Mouse (Mus musculus): ENCODE measurements around the gene Tbc1d1. TPM values are rescaled to one million over a fixed set of nuclear protein-coding genes. Genes with fewer than 3 reads are reported as not detected.

Tbc1d1 gene
- polyA plus RNA-seq, 1 experiment = 14.0 TPM

DNA sequence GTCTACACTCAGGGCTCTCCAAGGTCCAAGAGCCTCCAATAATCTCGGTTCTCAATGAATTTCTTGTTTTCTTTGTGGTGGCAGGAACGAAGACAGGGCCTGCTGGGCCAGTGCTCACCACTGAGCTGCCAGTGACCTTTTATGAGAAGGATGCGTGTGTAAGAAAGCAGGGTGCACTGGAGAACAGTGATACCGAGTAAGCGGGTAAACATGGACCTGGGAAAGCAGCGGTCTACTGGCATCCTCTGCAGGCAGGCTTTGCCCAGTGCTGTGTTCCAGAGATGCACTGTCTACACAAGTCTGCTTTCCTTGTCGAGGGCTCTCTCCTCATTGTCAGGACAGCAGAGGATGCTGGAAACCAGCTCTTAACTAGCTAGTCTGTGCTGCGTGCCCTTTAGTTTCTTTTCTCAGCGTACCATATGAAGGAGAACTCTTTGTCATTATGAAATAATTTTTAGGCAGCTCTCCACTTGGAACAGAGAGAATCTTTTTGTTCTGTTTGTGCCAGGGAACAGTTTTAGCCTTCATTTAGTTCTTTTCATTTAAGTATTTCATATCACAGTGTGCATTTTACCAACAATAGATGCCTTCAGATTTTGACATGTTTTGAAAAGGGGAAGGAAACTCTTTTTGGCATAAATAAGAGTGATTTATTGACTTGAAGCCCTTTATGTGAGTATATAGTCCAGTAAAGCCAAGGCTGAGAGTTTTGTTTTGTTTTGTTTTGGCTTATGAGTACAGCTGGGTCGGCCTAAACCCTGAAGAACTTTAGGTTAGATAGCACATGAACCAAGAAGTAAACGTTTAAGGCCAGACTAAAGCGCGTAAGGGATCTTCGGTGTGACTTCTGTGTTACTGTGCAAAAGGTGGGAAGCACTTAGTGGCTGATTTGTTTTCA is 132.2 kb downstream of the Tbc1d1 start:
- peaks cover 2% of the 10 kb centered on the region; the same call in 1 of the 2 replicates for H3K4me1 ChIP-seq (ENCODE audit: control insufficient read depth, insufficient read depth, insufficient read length, low read length)
- 75% methylated on average over 14 of the region's 14 CpGs for WGBS
- H3K27me3 ChIP-seq (ENCODE audit: control insufficient read depth, insufficient read depth, low read length) = no peaks in the 10 kb centered on the region
- no peak overlapping the region for H3K4me3 ChIP-seq (ENCODE audit: low read depth, low read length)
- H3K27ac ChIP-seq (ENCODE audit: insufficient read depth, low read depth, low read length) = peak overlapping the region; percentile 50
- peaks cover 39% of the 10 kb centered on the region for H3K36me3 ChIP-seq (ENCODE audit: control insufficient read depth, insufficient read depth, low read length)
- TF ChIP-seq POLR2A (IDR thresholded peaks at IDR 0.05; ENCODE audit: low read depth, low read length) = no peak

DNA sequence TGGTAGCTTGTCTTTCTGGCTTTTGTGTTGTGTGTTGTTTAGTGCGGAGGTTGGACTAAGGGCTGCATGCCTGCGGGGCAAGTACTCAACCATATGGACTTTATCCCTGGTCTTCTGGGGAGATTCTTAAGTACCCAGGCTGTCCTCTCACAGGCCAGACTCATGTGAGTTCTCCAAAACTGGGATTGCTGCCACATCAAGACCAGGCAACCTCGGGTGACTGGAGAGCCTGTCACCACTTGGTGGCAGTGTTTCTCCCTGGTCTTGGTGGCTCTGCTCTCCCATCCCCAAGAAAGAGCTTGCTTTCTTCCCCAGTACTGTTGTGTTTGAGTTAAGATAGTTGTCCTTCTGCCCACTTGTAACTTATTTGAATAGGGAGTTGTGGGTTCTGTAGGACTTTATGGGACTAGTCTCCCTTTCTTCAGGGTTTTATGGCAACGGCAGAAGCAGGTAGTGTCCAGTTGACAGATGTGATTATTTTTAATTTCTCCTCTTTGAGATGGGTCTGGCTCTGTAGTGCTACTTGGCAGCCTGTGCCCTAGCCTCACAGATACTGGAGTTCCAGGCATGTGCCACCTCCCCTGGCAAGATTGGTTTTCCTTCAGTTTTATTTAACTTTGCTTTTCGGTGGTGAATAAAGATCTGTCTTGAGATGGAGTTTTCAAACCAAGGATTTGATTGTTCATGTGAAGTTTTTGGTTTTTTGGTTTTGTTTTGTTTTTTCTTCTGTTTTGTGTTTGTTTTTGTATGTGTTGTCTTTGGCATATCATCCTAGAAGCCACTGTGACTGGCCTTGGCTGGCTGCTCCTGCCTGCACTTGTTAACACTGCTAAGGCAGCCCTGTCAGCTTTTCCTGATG is 133.3 kb downstream of the Tbc1d1 start:
- peaks cover 2% of the 10 kb centered on the region; the same call in 1 of the 2 replicates for H3K4me1 ChIP-seq (ENCODE audit: control insufficient read depth, insufficient read depth, insufficient read length, low read length)
- TF ChIP-seq POLR2A (IDR thresholded peaks at IDR 0.05; ENCODE audit: low read depth, low read length) (no peak), CTCF (IDR thresholded peaks at IDR 0.05; ENCODE audit: extremely low read depth, insufficient read length, insufficient replicate concordance, low read depth, low read length) (peak; percentile 67)
- no peak overlapping the region for H3K4me3 ChIP-seq (ENCODE audit: low read depth, low read length)
- no peaks in the 10 kb centered on the region for H3K27me3 ChIP-seq (ENCODE audit: control insufficient read depth, insufficient read depth, low read length)
- peak overlapping the region; percentile 41 for H3K27ac ChIP-seq (ENCODE audit: insufficient read depth, low read depth, low read length)
- 37% methylated on average over 5 of the region's 5 CpGs for WGBS
- peaks cover 38% of the 10 kb centered on the region for H3K36me3 ChIP-seq (ENCODE audit: control insufficient read depth, insufficient read depth, low read length)

DNA sequence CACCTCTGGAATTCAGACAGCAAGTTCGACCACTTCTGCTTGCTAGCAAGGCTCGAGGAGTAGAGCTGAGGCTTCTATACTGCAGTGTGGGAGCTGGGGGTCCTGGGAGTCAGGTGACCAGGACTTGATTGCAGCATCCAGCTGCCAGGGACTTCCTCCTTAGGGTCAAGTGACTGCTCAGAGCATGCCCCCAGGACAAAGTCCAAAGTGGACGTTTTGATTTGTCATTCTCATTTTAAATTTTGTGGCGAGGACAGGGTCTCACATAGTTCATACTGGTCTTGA is 133.9 kb downstream of the Tbc1d1 start:
- peaks cover 41% of the 10 kb centered on the region for H3K36me3 ChIP-seq (ENCODE audit: control insufficient read depth, insufficient read depth, low read length)
- WGBS = 33% methylated on average over 4 of the region's 4 CpGs
- H3K4me3 ChIP-seq (ENCODE audit: low read depth, low read length) = no peak overlapping the region
- peak overlapping the region; percentile 7; the same call in 1 of the 2 replicates for H3K27ac ChIP-seq (ENCODE audit: insufficient read depth, low read depth, low read length)
- peaks cover 2% of the 10 kb centered on the region; the same call in 1 of the 2 replicates for H3K4me1 ChIP-seq (ENCODE audit: control insufficient read depth, insufficient read depth, insufficient read length, low read length)
- TF ChIP-seq CTCF (IDR thresholded peaks at IDR 0.05; ENCODE audit: extremely low read depth, insufficient read length, insufficient replicate concordance, low read depth, low read length) (no peak), POLR2A (IDR thresholded peaks at IDR 0.05; ENCODE audit: low read depth, low read length) (no peak)
- H3K27me3 ChIP-seq (ENCODE audit: control insufficient read depth, insufficient read depth, low read length) = no peaks in the 10 kb centered on the region

DNA sequence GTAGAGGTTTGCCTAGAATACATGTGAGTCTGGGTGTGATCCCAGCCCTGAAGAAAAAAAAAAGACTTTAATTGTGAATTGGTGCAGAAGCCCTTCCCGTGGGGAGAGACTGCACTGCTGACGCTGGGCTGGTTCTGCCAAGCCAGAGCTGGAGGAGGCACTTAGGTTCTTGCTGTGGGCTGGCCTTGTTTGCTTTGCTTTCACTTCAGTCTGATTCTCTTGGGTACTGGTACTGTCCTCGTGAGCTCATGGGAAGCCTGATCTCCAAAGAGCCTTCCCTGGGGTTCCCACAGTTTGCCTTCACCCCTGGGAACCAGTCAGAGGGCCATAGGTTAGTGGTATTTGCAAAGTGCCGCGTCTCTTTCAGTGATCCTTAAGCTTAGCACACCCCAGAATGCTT is 135.6 kb downstream of the Tbc1d1 start:
- Histone ChIP-seq H3K27me3 (ENCODE audit: control insufficient read depth, insufficient read depth, low read length) (no peaks in the 10 kb centered on the region), H3K4me3 (ENCODE audit: low read depth, low read length) (no peak overlapping the region), H3K36me3 (ENCODE audit: control insufficient read depth, insufficient read depth, low read length) (peaks cover 38% of the 10 kb centered on the region), H3K27ac (ENCODE audit: insufficient read depth, low read depth, low read length) (no peak overlapping the region), H3K4me1 (ENCODE audit: control insufficient read depth, insufficient read depth, insufficient read length, low read length) (peaks cover 2% of the 10 kb centered on the region; the same call in 1 of the 2 replicates)
- TF ChIP-seq POLR2A (IDR thresholded peaks at IDR 0.05; ENCODE audit: low read depth, low read length) (no peak), CTCF (IDR thresholded peaks at IDR 0.05; ENCODE audit: extremely low read depth, insufficient read length, insufficient replicate concordance, low read depth, low read length) (no peak)
- 77% methylated on average over 5 of the region's 5 CpGs for WGBS

DNA sequence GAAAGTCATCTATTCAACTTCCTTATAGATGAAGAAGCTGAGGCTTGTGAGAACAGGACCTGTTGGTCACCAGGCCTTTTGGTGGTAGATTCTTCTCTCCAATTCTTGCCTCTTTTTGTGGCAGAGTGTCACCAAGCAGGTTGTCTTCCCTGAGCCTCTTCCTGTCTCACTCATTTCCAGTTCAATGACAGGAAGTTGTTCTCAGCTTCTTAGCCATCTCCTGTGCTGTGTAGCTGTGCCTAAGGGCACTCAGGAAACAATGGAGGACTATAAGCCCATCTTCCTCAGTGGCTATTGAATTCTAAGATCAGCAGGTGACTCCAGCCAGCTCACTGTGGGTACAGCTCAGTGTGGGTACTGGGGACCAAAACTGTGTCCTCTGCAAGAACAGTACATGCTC is 139.5 kb downstream of the Tbc1d1 start:
- Histone ChIP-seq H3K27me3 (ENCODE audit: control insufficient read depth, insufficient read depth, low read length) (no peaks in the 10 kb centered on the region), H3K36me3 (ENCODE audit: control insufficient read depth, insufficient read depth, low read length) (peaks cover 25% of the 10 kb centered on the region), H3K27ac (ENCODE audit: insufficient read depth, low read depth, low read length) (no peak overlapping the region), H3K4me3 (ENCODE audit: low read depth, low read length) (no peak overlapping the region), H3K4me1 (ENCODE audit: control insufficient read depth, insufficient read depth, insufficient read length, low read length) (peaks cover 24% of the 10 kb centered on the region)
- TF ChIP-seq CTCF (IDR thresholded peaks at IDR 0.05; ENCODE audit: extremely low read depth, insufficient read length, insufficient replicate concordance, low read depth, low read length) (no peak), POLR2A (IDR thresholded peaks at IDR 0.05; ENCODE audit: low read depth, low read length) (no peak)

DNA sequence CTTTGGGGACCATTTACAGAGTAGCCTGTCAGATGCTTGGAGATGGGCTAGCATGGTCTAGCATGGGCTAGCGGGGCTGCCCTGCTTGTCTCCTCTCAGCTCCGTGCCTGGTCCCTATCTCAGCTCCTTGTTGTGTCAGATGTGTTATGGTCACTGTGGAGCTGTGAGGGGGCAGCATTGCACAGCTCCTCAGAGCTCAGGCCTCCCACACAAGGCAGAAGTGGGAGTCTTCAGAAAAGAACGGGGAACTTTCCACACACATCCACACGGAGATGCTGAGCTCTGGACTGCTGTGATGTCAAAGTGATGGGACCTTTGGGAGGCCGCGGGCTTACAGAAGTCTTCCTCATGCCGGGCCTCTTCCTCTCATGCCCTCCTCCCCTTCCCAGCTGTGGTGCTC is 140.2 kb downstream of the Tbc1d1 start:
- H3K4me1 ChIP-seq (ENCODE audit: control insufficient read depth, insufficient read depth, insufficient read length, low read length) = peaks cover 24% of the 10 kb centered on the region
- H3K36me3 ChIP-seq (ENCODE audit: control insufficient read depth, insufficient read depth, low read length) = peaks cover 27% of the 10 kb centered on the region
- no peak overlapping the region for H3K4me3 ChIP-seq (ENCODE audit: low read depth, low read length)
- WGBS = 83% methylated on average over 7 of the region's 7 CpGs
- H3K27me3 ChIP-seq (ENCODE audit: control insufficient read depth, insufficient read depth, low read length) = no peaks in the 10 kb centered on the region
- 0 out of 2 replicates have a peak overlapping the region, but pooled peaks have one; percentile 32 for H3K27ac ChIP-seq (ENCODE audit: insufficient read depth, low read depth, low read length)
- TF ChIP-seq POLR2A (IDR thresholded peaks at IDR 0.05; ENCODE audit: low read depth, low read length) (0 out of 2 replicates have a peak, but pooled peaks have one; percentile 19), CTCF (IDR thresholded peaks at IDR 0.05; ENCODE audit: extremely low read depth, insufficient read length, insufficient replicate concordance, low read depth, low read length) (no peak)

DNA sequence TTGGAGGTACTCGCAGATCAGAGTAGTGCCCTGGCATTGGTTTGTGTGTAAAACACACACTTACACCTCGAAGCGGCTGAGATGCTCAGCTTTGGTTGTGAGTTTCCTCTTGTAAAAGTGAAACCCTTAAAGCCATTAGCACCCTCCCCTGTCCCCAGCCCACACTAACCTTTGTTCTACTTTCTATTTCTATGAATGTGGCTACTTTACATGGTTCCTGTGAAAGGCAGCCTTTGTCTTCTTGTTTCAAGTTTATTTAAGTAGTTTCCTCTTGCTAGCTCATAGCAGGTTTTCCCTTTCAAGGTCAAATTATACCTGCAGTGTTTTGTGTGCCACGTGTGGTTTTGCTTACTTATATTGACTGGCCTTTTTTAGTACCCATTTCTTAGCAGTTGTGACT is 141.0 kb downstream of the Tbc1d1 start:
- H3K36me3 ChIP-seq (ENCODE audit: control insufficient read depth, insufficient read depth, low read length) = peaks cover 31% of the 10 kb centered on the region
- no peak for TF ChIP-seq CTCF (IDR thresholded peaks at IDR 0.05; ENCODE audit: extremely low read depth, insufficient read length, insufficient replicate concordance, low read depth, low read length)
- TF ChIP-seq POLR2A (IDR thresholded peaks at IDR 0.05; ENCODE audit: low read depth, low read length) = no peak
- H3K4me3 ChIP-seq (ENCODE audit: low read depth, low read length) = no peak overlapping the region
- H3K27me3 ChIP-seq (ENCODE audit: control insufficient read depth, insufficient read depth, low read length) = no peaks in the 10 kb centered on the region
- peaks cover 24% of the 10 kb centered on the region for H3K4me1 ChIP-seq (ENCODE audit: control insufficient read depth, insufficient read depth, insufficient read length, low read length)
- peak overlapping the region; percentile 54; the same call in 1 of the 2 replicates for H3K27ac ChIP-seq (ENCODE audit: insufficient read depth, low read depth, low read length)
- 31% methylated on average over 4 of the region's 4 CpGs for WGBS

All from small intestine, adult 2 months (tissue).